Mouse (Mus musculus): Measurements from ENCODE around the gene Gmip. TPM values are rescaled to one million over a fixed set of nuclear protein-coding genes. Genes with fewer than 3 reads are reported as not detected.

Gene Gmip
- polyA plus RNA-seq, 1 experiment from 2014 or later = 16.0 TPM

- peak; percentile 99 for DNase-seq (ENCODE audit: low spot score)
Observed at GRCm38 (mm10) chr8:69832298-69832853, 23.9 kb downstream of the Gmip start, which contains the start of gene Pbx4. TSS of gene Pbx4 (plus strand) at chr8:69832491.

GRCm38 (mm10) chr8:69837057-69837682 lies 28.7 kb downstream of the Gmip start:
- Histone ChIP-seq H3K36me3 (ENCODE audit: control insufficient read depth, insufficient read depth, low read length) (peaks cover 10% of the 10 kb centered on the region; the same call in 1 of the 2 replicates), H3K9ac (ENCODE audit: low read length) (no peak overlapping the region), H3K27me3 (replicated peaks; ENCODE audit: control insufficient read depth, insufficient read depth, low read length) (no peaks in the 10 kb centered on the region), H3K4me3 (ENCODE audit: low read depth, low read length) (no peak overlapping the region), H3K4me2 (ENCODE audit: low read length) (no peak overlapping the region), H3K9me3 (replicated peaks; ENCODE audit: control insufficient read depth, low read length) (no peaks in the 10 kb centered on the region), H3K27ac (ENCODE audit: low read depth, low read length) (no peak overlapping the region), H3K4me1 (ENCODE audit: control insufficient read depth, insufficient read depth, low read length) (no peaks in the 10 kb centered on the region; the same call in 1 of the 2 replicates)
- 90% methylated on average over 8 of the region's 8 CpGs for WGBS
- no peak for ATAC-seq
- DNase-seq (ENCODE audit: low spot score) = no peak

More at GRCm38 (mm10) chr8:69832298-69832853, 23.9 kb downstream of the Gmip start, which contains the start of gene Pbx4:
- Histone ChIP-seq H3K4me3 (ENCODE audit: low read depth, low read length) (peak within 1 kb of the TSS; percentile 64), H3K27me3 (replicated peaks; ENCODE audit: control insufficient read depth, insufficient read depth, low read length) (no peaks in the 10 kb centered on the region), H3K9ac (ENCODE audit: low read length) (peak within 1 kb of the TSS; percentile 77), H3K27ac (ENCODE audit: low read depth, low read length) (peak within 1 kb of the TSS; percentile 86), H3K9me3 (replicated peaks; ENCODE audit: control insufficient read depth, low read length) (no peaks in the 10 kb centered on the region), H3K36me3 (ENCODE audit: control insufficient read depth, insufficient read depth, low read length) (peaks cover 23% of the 10 kb centered on the region), H3K4me2 (ENCODE audit: low read length) (peak within 1 kb of the TSS; percentile 84), H3K4me1 (ENCODE audit: control insufficient read depth, insufficient read depth, low read length) (peaks cover 4% of the 10 kb centered on the region)
- under 1% methylated on average over 38 of the region's 38 CpGs for WGBS
- ATAC-seq = peak; percentile 99

- H3K27me3 ChIP-seq (replicated peaks; ENCODE audit: control insufficient read depth, insufficient read depth, low read length) = no peaks in the 10 kb centered on the region
- no peak overlapping the region for H3K4me3 ChIP-seq (ENCODE audit: low read depth, low read length)
- 73% methylated on average over 3 of the region's 3 CpGs for WGBS
- no peaks in the 10 kb centered on the region for H3K9me3 ChIP-seq (replicated peaks; ENCODE audit: control insufficient read depth, low read length)
- no peak overlapping the region for H3K9ac ChIP-seq (ENCODE audit: low read length)
- no peaks in the 10 kb centered on the region for H3K4me1 ChIP-seq (ENCODE audit: control insufficient read depth, insufficient read depth, low read length)
- no peak for DNase-seq (ENCODE audit: low spot score)
- no peak overlapping the region for H3K4me2 ChIP-seq (ENCODE audit: low read length)
- ATAC-seq = no peak
- no peak overlapping the region for H3K27ac ChIP-seq (ENCODE audit: low read depth, low read length)
- H3K36me3 ChIP-seq (ENCODE audit: control insufficient read depth, insufficient read depth, low read length) = 0 out of 2 replicates have a peak, but pooled peaks cover 4% of the 10 kb centered on the region
Observed at GRCm38 (mm10) chr8:69847167-69848065, 38.9 kb downstream of the Gmip start.

GRCm38 (mm10) chr8:69848951-69849350 lies 40.5 kb downstream of the Gmip start:
- no peaks in the 10 kb centered on the region for H3K27me3 ChIP-seq (replicated peaks; ENCODE audit: control insufficient read depth, insufficient read depth, low read length)
- H3K27ac ChIP-seq (ENCODE audit: low read depth, low read length) = no peak overlapping the region
- no peak overlapping the region for H3K4me3 ChIP-seq (ENCODE audit: low read depth, low read length)
- H3K4me2 ChIP-seq (ENCODE audit: low read length) = no peak overlapping the region
- DNase-seq (ENCODE audit: low spot score) (no peak), ATAC-seq (no peak)
- 91% methylated on average over 8 of the region's 8 CpGs for WGBS
- H3K9me3 ChIP-seq (replicated peaks; ENCODE audit: control insufficient read depth, low read length) = no peaks in the 10 kb centered on the region
- no peak overlapping the region for H3K9ac ChIP-seq (ENCODE audit: low read length)
- H3K4me1 ChIP-seq (ENCODE audit: control insufficient read depth, insufficient read depth, low read length) = no peaks in the 10 kb centered on the region
- H3K36me3 ChIP-seq (ENCODE audit: control insufficient read depth, insufficient read depth, low read length) = 0 out of 2 replicates have a peak, but pooled peaks cover 4% of the 10 kb centered on the region

- Histone ChIP-seq H3K9ac (ENCODE audit: low read length) (no peak overlapping the region), H3K27me3 (replicated peaks; ENCODE audit: control insufficient read depth, insufficient read depth, low read length) (no peaks in the 10 kb centered on the region), H3K4me3 (ENCODE audit: low read depth, low read length) (no peak overlapping the region), H3K4me2 (ENCODE audit: low read length) (no peak overlapping the region), H3K36me3 (ENCODE audit: control insufficient read depth, insufficient read depth, low read length) (0 out of 2 replicates have a peak, but pooled peaks cover 4% of the 10 kb centered on the region), H3K27ac (ENCODE audit: low read depth, low read length) (no peak overlapping the region), H3K4me1 (ENCODE audit: control insufficient read depth, insufficient read depth, low read length) (no peaks in the 10 kb centered on the region), H3K9me3 (replicated peaks; ENCODE audit: control insufficient read depth, low read length) (no peaks in the 10 kb centered on the region)
- DNase-seq (ENCODE audit: low spot score) = no peak
- ATAC-seq = no peak
- WGBS = 57% methylated on average over 3 of the region's 3 CpGs
Observed at GRCm38 (mm10) chr8:69849899-69850298, 41.4 kb downstream of the Gmip start.

GRCm38 (mm10) chr8:69850926-69851506 lies 42.5 kb downstream of the Gmip start:
- H3K4me3 ChIP-seq (ENCODE audit: low read depth, low read length) = no peak overlapping the region
- H3K4me1 ChIP-seq (ENCODE audit: control insufficient read depth, insufficient read depth, low read length) = no peaks in the 10 kb centered on the region
- H3K4me2 ChIP-seq (ENCODE audit: low read length) = no peak overlapping the region
- H3K9ac ChIP-seq (ENCODE audit: low read length) = no peak overlapping the region
- WGBS = 86% methylated on average over 7 of the region's 7 CpGs
- H3K27me3 ChIP-seq (replicated peaks; ENCODE audit: control insufficient read depth, insufficient read depth, low read length) = no peaks in the 10 kb centered on the region
- H3K9me3 ChIP-seq (replicated peaks; ENCODE audit: control insufficient read depth, low read length) = no peaks in the 10 kb centered on the region
- ATAC-seq = no peak
- DNase-seq (ENCODE audit: low spot score) = no peak
- H3K27ac ChIP-seq (ENCODE audit: low read depth, low read length) = no peak overlapping the region
- H3K36me3 ChIP-seq (ENCODE audit: control insufficient read depth, insufficient read depth, low read length) = 0 out of 2 replicates have a peak, but pooled peaks cover 4% of the 10 kb centered on the region

- Histone ChIP-seq H3K4me3 (ENCODE audit: low read depth, low read length) (no peak overlapping the region), H3K9ac (ENCODE audit: low read length) (no peak overlapping the region), H3K36me3 (ENCODE audit: control insufficient read depth, insufficient read depth, low read length) (0 out of 2 replicates have a peak, but pooled peaks cover 4% of the 10 kb centered on the region), H3K27me3 (replicated peaks; ENCODE audit: control insufficient read depth, insufficient read depth, low read length) (no peaks in the 10 kb centered on the region), H3K9me3 (replicated peaks; ENCODE audit: control insufficient read depth, low read length) (no peaks in the 10 kb centered on the region), H3K4me2 (ENCODE audit: low read length) (no peak overlapping the region), H3K4me1 (ENCODE audit: control insufficient read depth, insufficient read depth, low read length) (no peaks in the 10 kb centered on the region), H3K27ac (ENCODE audit: low read depth, low read length) (no peak overlapping the region)
- no peak for DNase-seq (ENCODE audit: low spot score)
- WGBS = 95% methylated on average over 10 of the region's 10 CpGs
- ATAC-seq = no peak
Observed at GRCm38 (mm10) chr8:69853869-69854268, 45.4 kb downstream of the Gmip start.

- Histone ChIP-seq H3K4me3 (ENCODE audit: low read depth, low read length) (no peak overlapping the region), H3K4me1 (ENCODE audit: control insufficient read depth, insufficient read depth, low read length) (no peaks in the 10 kb centered on the region), H3K27ac (ENCODE audit: low read depth, low read length) (no peak overlapping the region), H3K4me2 (ENCODE audit: low read length) (no peak overlapping the region), H3K36me3 (ENCODE audit: control insufficient read depth, insufficient read depth, low read length) (peaks cover 25% of the 10 kb centered on the region), H3K9ac (ENCODE audit: low read length) (no peak overlapping the region), H3K9me3 (replicated peaks; ENCODE audit: control insufficient read depth, low read length) (no peaks in the 10 kb centered on the region), H3K27me3 (replicated peaks; ENCODE audit: control insufficient read depth, insufficient read depth, low read length) (no peaks in the 10 kb centered on the region)
- no peak for DNase-seq (ENCODE audit: low spot score)
- 58% methylated on average over 4 of the region's 4 CpGs for WGBS
- no peak for ATAC-seq
Observed at GRCm38 (mm10) chr8:69860807-69861206, 52.3 kb downstream of the Gmip start.
